Mouse (Mus musculus): ENCODE measurements at regions not wholly inside any gene's neighbourhood (a gene's known extent, or its start where the extent isn't known, plus 50 kb on each side); places are given as distances from the start of the nearest gene placed in this dataset.

DNA sequence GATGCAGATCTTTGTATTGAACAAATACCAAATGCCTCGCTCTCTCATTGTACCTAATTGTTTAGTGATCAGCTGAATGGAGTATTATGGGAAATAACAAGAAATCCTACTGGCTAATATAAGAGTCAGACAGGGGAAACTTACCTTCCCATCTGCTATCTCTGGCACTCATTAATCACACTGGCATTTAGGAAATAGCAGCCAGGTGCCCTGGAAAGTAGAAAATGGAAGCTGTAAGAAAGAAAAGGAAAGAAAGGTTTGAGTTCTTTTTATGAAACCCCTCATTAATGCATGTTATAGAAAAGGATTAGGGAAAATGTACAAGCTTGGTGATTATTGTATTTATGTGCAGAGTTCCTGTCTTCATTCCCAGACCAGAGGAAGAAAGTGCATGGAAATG lies 126.5 kb upstream of the Gap43 start:
- 43% methylated on average over 1 of the region's 1 CpGs for WGBS
- no peak overlapping the region for H3K4me3 ChIP-seq (ENCODE audit: low read depth, low read length)
- no peaks in the 10 kb centered on the region for H3K9me3 ChIP-seq (replicated peaks; ENCODE audit: control insufficient read depth, low read length, poor library complexity, severe bottlenecking)
- no peak overlapping the region for H3K4me2 ChIP-seq (ENCODE audit: low read length)
- no peak overlapping the region; the same call in 1 of the 2 replicates for H3K27ac ChIP-seq (ENCODE audit: low read length)
- no peak for ATAC-seq
- no peak overlapping the region for H3K9ac ChIP-seq (ENCODE audit: low read depth, low read length)
- H3K27me3 ChIP-seq (ENCODE audit: control insufficient read depth, insufficient read depth, low read depth, low read length): no peaks in the 10 kb centered on the region
- H3K36me3 ChIP-seq (ENCODE audit: control insufficient read depth, insufficient read depth, low read length): no peaks in the 10 kb centered on the region
- H3K4me1 ChIP-seq (ENCODE audit: control insufficient read depth, insufficient read depth, low read length): peaks cover 4% of the 10 kb centered on the region; the same call in 1 of the 2 replicates

DNA sequence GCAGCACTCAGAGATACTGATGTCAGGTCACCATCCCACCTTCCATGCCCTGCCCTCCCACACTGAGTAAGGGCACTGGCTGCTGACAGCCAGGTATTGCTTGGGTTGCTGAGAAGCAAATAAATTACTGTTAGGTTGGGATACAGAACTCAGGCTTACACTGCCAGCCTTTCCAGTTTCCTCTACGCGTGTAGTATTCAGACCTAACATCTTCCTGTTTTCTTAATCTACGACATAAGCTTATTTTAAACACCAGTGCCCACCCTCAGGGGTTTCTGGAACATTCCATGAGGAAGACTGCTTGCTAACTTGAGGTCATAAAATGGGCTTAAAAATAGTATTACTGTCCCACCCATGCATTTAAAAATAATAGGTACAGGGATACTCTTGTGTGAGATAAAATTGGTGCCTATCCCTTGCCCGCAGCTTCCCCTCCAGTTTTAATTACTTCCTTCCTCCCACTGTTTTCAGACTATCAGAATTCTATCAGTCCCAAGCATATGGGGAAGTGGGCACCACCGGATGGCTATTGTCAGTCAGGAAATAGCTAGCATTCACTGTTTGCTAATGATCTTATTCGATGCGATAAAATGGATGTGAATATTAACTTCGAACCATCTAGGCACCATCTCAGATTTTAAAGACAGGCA lies 116.0 kb upstream of the Gap43 start:
- ATAC-seq: no peak
- H3K27ac ChIP-seq (ENCODE audit: low read length): no peak overlapping the region
- H3K4me1 ChIP-seq (ENCODE audit: control insufficient read depth, insufficient read depth, low read length): no peaks in the 10 kb centered on the region
- H3K4me3 ChIP-seq (ENCODE audit: low read depth, low read length): no peak overlapping the region
- no peak overlapping the region for H3K4me2 ChIP-seq (ENCODE audit: low read length)
- no peak overlapping the region for H3K9ac ChIP-seq (ENCODE audit: low read depth, low read length)
- no peaks in the 10 kb centered on the region for H3K36me3 ChIP-seq (ENCODE audit: control insufficient read depth, insufficient read depth, low read length)
- no peaks in the 10 kb centered on the region for H3K27me3 ChIP-seq (ENCODE audit: control insufficient read depth, insufficient read depth, low read depth, low read length)
- 80% methylated on average over 8 of the region's 8 CpGs for WGBS
- H3K9me3 ChIP-seq (replicated peaks; ENCODE audit: control insufficient read depth, low read length, poor library complexity, severe bottlenecking): no peaks in the 10 kb centered on the region

DNA sequence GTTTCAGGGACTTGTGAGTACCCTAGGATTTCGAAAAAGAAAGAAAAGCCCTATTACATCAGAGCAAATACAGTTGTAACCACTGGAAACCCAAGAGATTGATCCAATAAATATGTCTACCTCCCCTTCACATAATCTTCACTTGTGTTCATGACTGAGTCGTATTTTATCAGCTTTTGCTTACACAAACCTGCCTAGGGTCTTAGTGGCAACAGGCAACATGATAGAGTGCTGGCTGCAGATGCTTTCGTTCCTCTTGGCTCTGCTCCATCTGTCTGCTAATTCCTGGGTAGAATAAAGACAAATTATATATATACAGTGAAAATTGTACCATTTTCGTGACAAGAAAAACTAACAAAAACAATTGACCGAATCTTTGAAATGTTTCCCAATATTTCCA lies 112.9 kb upstream of the Gap43 start:
- no peak overlapping the region for H3K4me2 ChIP-seq (ENCODE audit: low read length)
- no peaks in the 10 kb centered on the region for H3K27me3 ChIP-seq (ENCODE audit: control insufficient read depth, insufficient read depth, low read depth, low read length)
- WGBS: 69% methylated on average over 5 of the region's 5 CpGs
- no peak overlapping the region for H3K27ac ChIP-seq (ENCODE audit: low read length)
- H3K9me3 ChIP-seq (replicated peaks; ENCODE audit: control insufficient read depth, low read length, poor library complexity, severe bottlenecking): 0 out of 2 replicates have a peak, but pooled peaks cover 3% of the 10 kb centered on the region
- H3K9ac ChIP-seq (ENCODE audit: low read depth, low read length): no peak overlapping the region
- H3K4me3 ChIP-seq (ENCODE audit: low read depth, low read length): no peak overlapping the region
- no peaks in the 10 kb centered on the region for H3K36me3 ChIP-seq (ENCODE audit: control insufficient read depth, insufficient read depth, low read length)
- no peak for ATAC-seq
- H3K4me1 ChIP-seq (ENCODE audit: control insufficient read depth, insufficient read depth, low read length): no peaks in the 10 kb centered on the region

DNA sequence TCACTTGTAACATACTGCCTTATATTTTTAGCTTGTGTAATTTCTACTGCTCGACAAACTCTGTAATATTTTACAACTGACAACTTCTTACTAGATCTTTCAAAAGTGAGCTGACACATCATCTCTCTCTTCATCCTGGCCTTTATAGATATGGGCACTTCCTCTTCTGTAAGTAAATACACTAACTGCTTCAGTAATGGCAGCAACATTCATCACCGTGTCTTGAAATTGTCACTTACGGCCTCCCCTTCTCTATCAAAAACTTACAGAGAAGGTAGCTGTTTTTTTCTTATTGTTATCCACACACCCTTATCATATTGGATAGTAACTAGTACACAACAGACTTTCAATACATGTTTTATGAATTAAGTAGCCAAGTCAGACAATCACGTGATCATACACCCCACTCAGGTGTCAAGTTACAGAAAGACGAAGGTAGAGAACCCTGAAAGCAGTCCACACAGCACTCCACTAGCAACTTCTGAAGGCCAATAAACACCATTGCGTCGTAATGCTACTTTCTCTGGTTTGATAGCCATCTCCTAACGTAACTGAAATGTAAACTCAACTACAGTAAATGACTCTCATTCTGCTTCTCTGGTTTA lies 109.5 kb upstream of the Gap43 start:
- ATAC-seq: no peak
- Histone ChIP-seq H3K9ac (ENCODE audit: low read depth, low read length) (no peak overlapping the region), H3K4me2 (ENCODE audit: low read length) (no peak overlapping the region)

DNA sequence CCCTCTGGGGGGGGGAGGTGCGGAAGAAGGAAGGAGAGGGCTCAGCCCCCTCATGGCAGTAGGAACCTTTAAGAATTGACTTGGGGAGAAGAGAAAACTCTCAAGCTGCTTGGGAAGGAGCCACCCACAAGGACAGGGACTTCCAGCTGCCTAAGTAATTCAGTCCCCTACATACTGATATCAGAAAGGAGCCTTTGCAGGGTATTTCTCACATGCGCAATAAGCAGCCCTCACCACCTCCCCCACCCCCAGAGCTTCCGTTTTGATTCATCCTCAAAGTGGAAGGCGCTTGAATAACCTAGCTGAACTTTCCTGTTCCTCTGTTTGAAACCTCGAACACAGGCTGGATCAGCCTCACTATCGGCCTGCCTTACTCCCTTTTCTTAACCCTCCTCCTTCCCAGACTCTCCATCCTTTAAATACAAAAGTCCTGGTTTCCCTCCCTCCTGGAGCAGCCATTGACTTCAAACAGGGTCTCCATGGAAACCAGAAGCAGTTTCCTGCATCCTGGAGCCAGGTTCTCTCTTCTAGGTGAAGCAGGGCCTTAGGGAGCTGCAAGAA lies 104.5 kb upstream of the Gap43 start:
- Histone ChIP-seq H3K27ac (ENCODE audit: low read length) (peak overlapping the region; percentile 93), H3K4me1 (ENCODE audit: control insufficient read depth, insufficient read depth, low read length) (peaks cover 14% of the 10 kb centered on the region; the same call in 1 of the 2 replicates), H3K4me2 (ENCODE audit: low read length) (peak overlapping the region; percentile 56), H3K9me3 (replicated peaks; ENCODE audit: control insufficient read depth, low read length, poor library complexity, severe bottlenecking) (0 out of 2 replicates have a peak, but pooled peaks cover 3% of the 10 kb centered on the region), H3K36me3 (ENCODE audit: control insufficient read depth, insufficient read depth, low read length) (no peaks in the 10 kb centered on the region), H3K9ac (ENCODE audit: low read depth, low read length) (peak overlapping the region; percentile 50; the same call in 1 of the 2 replicates), H3K4me3 (ENCODE audit: low read depth, low read length) (peak overlapping the region; percentile 15; the same call in 1 of the 2 replicates), H3K27me3 (ENCODE audit: control insufficient read depth, insufficient read depth, low read depth, low read length) (no peaks in the 10 kb centered on the region)
- peak; percentile 94 for ATAC-seq
- WGBS: 5% methylated on average over 6 of the region's 6 CpGs

More for the DNA sequence above, 109.5 kb upstream of the Gap43 start:
- Histone ChIP-seq H3K36me3 (ENCODE audit: control insufficient read depth, insufficient read depth, low read length) (no peaks in the 10 kb centered on the region), H3K9me3 (replicated peaks; ENCODE audit: control insufficient read depth, low read length, poor library complexity, severe bottlenecking) (0 out of 2 replicates have a peak, but pooled peaks cover 3% of the 10 kb centered on the region), H3K4me3 (ENCODE audit: low read depth, low read length) (no peak overlapping the region), H3K27ac (ENCODE audit: low read length) (no peak overlapping the region), H3K4me1 (ENCODE audit: control insufficient read depth, insufficient read depth, low read length) (peaks cover 7% of the 10 kb centered on the region; the same call in 1 of the 2 replicates), H3K27me3 (ENCODE audit: control insufficient read depth, insufficient read depth, low read depth, low read length) (no peaks in the 10 kb centered on the region)
- WGBS: 92% methylated on average over 8 of the region's 8 CpGs

DNA sequence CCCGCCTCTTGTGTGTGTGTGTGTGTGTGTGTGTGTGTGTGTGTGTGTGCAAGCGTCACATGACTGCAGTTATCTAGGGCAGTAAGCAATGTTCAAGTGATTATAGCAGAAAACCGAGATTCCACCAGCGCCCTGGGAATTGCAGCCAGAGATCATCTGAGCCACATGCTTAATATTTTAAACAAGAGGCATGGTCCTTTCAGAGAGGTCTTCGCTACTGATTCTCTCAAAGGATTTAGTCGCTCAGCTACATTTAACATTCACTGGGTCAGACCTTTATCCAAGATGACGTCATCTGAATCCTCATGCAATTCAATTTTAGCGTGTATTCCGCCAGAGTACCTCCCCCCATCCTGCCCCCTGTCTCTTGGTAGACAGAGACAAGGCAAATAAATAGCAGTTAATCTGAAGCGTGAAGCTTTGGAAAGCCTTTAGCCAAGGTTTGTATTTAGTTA lies 104.0 kb upstream of the Gap43 start:
- Histone ChIP-seq H3K4me1 (ENCODE audit: control insufficient read depth, insufficient read depth, low read length) (peaks cover 14% of the 10 kb centered on the region; the same call in 1 of the 2 replicates), H3K9ac (ENCODE audit: low read depth, low read length) (peak overlapping the region; percentile 50; the same call in 1 of the 2 replicates), H3K4me3 (ENCODE audit: low read depth, low read length) (peak overlapping the region; percentile 15; the same call in 1 of the 2 replicates), H3K27me3 (ENCODE audit: control insufficient read depth, insufficient read depth, low read depth, low read length) (no peaks in the 10 kb centered on the region), H3K27ac (ENCODE audit: low read length) (peak overlapping the region; percentile 93), H3K9me3 (replicated peaks; ENCODE audit: control insufficient read depth, low read length, poor library complexity, severe bottlenecking) (0 out of 2 replicates have a peak, but pooled peaks cover 3% of the 10 kb centered on the region), H3K36me3 (ENCODE audit: control insufficient read depth, insufficient read depth, low read length) (no peaks in the 10 kb centered on the region), H3K4me2 (ENCODE audit: low read length) (peak overlapping the region; percentile 56)
- WGBS: 14% methylated on average over 10 of the region's 10 CpGs
- ATAC-seq: peak; percentile 79

DNA sequence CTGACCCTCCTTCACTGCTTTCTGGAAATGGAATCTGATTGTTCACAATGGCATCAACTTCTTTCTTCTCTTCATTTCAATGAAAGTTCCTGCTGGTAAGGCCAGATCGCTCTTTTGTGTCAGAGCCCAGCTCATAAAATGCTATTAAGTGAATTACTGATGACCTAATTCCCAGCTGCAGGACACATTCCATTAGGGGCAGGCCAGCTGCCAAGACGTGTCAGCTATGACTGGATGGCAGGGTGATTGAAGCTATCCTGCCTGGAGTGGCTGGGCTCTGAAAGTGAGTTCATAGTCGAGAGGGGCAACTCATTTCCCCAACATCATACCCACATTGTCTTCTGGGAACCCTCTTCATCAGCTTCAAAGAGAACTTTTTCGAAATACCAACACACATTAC lies 100.4 kb upstream of the Gap43 start:
- no peak overlapping the region for H3K4me2 ChIP-seq (ENCODE audit: low read length)
- no peak overlapping the region for H3K9ac ChIP-seq (ENCODE audit: low read depth, low read length)
- no peak overlapping the region for H3K27ac ChIP-seq (ENCODE audit: low read length)
- ATAC-seq: no peak
- H3K27me3 ChIP-seq (ENCODE audit: control insufficient read depth, insufficient read depth, low read depth, low read length): no peaks in the 10 kb centered on the region
- WGBS: 30% methylated on average over 4 of the region's 4 CpGs
- no peaks in the 10 kb centered on the region for H3K9me3 ChIP-seq (replicated peaks; ENCODE audit: control insufficient read depth, low read length, poor library complexity, severe bottlenecking)
- H3K4me3 ChIP-seq (ENCODE audit: low read depth, low read length): no peak overlapping the region
- no peaks in the 10 kb centered on the region for H3K36me3 ChIP-seq (ENCODE audit: control insufficient read depth, insufficient read depth, low read length)
- peaks cover 13% of the 10 kb centered on the region; the same call in 1 of the 2 replicates for H3K4me1 ChIP-seq (ENCODE audit: control insufficient read depth, insufficient read depth, low read length)

DNA sequence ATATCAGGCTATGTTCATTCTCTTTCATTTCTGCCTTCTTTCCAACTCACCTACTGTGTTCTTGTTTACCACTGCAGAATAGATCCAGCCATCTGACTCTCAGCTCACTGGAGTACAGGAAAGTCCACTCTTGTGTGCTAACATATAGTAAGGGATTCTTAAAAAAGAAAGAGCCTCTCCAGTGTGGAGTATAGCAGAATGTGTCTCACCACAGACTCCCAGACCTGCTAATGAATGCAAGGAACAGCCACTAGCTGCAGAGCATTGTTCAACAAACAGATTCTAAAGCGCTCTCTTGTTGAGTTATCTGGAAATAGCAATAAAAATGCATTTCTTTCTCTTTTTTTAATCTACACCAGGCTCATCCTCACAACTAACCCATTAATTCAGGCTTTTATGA lies 91.1 kb upstream of the Gap43 start:
- H3K9me3 ChIP-seq (replicated peaks; ENCODE audit: control insufficient read depth, low read length, poor library complexity, severe bottlenecking): no peaks in the 10 kb centered on the region
- H3K4me3 ChIP-seq (ENCODE audit: low read depth, low read length): no peak overlapping the region
- no peaks in the 10 kb centered on the region for H3K4me1 ChIP-seq (ENCODE audit: control insufficient read depth, insufficient read depth, low read length)
- no peak overlapping the region for H3K9ac ChIP-seq (ENCODE audit: low read depth, low read length)
- no peak overlapping the region for H3K27ac ChIP-seq (ENCODE audit: low read length)
- no peak for ATAC-seq
- no peak overlapping the region for H3K4me2 ChIP-seq (ENCODE audit: low read length)
- no peaks in the 10 kb centered on the region for H3K36me3 ChIP-seq (ENCODE audit: control insufficient read depth, insufficient read depth, low read length)
- no peaks in the 10 kb centered on the region for H3K27me3 ChIP-seq (ENCODE audit: control insufficient read depth, insufficient read depth, low read depth, low read length)
- 98% methylated on average over 1 of the region's 1 CpGs for whole genome bisulfite sequencing

DNA sequence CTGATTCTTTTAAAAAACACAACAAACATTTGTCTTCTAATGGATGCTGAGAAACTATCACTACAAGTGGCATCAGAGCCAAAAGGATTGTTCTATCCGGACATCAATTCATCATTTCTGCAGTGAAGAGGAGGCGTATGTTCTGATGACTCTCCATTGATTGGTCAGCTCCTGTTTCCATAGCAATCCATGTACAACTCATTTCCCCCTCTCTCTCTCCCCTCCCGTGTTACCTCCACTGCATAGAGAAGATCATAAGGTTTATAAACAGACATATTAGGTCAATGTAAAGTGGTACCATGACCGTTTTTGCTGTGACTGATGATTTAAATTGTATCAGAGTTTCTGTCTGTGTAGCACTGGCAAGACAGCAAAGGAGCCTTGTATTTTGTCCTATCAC lies 76.2 kb upstream of the Gap43 start:
- ATAC-seq: peak; percentile 56; the same call in 1 of the 2 replicates
- H3K4me2 ChIP-seq (ENCODE audit: low read length): no peak overlapping the region
- no peak overlapping the region for H3K27ac ChIP-seq (ENCODE audit: low read length)
- 57% methylated on average over 4 of the region's 4 CpGs for WGBS
- H3K4me1 ChIP-seq (ENCODE audit: control insufficient read depth, insufficient read depth, low read length): peaks cover 9% of the 10 kb centered on the region
- H3K36me3 ChIP-seq (ENCODE audit: control insufficient read depth, insufficient read depth, low read length): no peaks in the 10 kb centered on the region
- no peak overlapping the region for H3K4me3 ChIP-seq (ENCODE audit: low read depth, low read length)
- H3K27me3 ChIP-seq (ENCODE audit: control insufficient read depth, insufficient read depth, low read depth, low read length): no peaks in the 10 kb centered on the region
- H3K9me3 ChIP-seq (replicated peaks; ENCODE audit: control insufficient read depth, low read length, poor library complexity, severe bottlenecking): no peaks in the 10 kb centered on the region
- no peak overlapping the region for H3K9ac ChIP-seq (ENCODE audit: low read depth, low read length)
